Mouse (Mus musculus) heart, adult 2 months (tissue): ENCODE data around the gene Ctns.

Experiments
- CTCF ChIP-seq: fragments of 200-600 bp; IDR thresholded peaks from 2 replicates; pipeline ENCODE4 v1.8.1; 2022; ENCODE audit warnings: antibody characterized with exemption, mild to moderate bottlenecking, moderate library complexity
- EP300 ChIP-seq: fragments of 200-500 bp; IDR thresholded peaks from 2 replicates; pipeline ENCODE4 v1.6.1; 2011; ENCODE audit warnings: low read depth, low read length, control low read depth; ENCODE audit not compliant: insufficient read depth
- POLR2A ChIP-seq: fragments of 200-500 bp; IDR thresholded peaks from 2 replicates; pipeline ENCODE4 v1.6.1; 2011; ENCODE audit warnings: mild to moderate bottlenecking, low read depth, low read length, control low read depth; ENCODE audit not compliant: insufficient read depth

DNA sequence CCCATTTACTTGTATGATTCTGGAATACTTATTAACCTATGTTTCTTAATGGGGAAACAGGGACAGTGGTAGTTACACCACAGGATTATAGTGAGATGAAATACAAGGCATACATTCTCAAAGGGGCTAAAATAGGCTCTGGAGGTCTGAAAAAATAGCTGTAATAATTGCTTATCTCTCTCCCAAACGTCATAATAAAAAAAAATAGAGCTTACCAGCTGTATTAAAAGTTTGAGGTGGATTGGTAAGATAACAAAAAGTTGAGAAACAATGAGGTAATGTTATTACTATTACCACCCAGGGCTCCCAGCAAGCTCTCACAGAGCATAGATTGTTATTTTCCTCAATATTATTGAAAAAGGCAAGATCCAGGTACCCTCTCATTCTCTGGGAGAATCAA, 652 bp downstream of the Ctns start:
- TF ChIP-seq CTCF (no peak), POLR2A (no peak), EP300 (no peak)
